Mouse (Mus musculus) kidney, postnatal 14 days (tissue): ENCODE data around the gene Jph2.

Experiments used
- DNase-seq: peaks from one replicate; pipeline ENCODE4 v3.0.0; 2022; ENCODE audit warnings: mixed read lengths

Gene Jph2

GRCm38 (mm10) chr2:163301641-163302040, 96.2 kb downstream of the Jph2 start:
- no peak for DNase-seq

DNA sequence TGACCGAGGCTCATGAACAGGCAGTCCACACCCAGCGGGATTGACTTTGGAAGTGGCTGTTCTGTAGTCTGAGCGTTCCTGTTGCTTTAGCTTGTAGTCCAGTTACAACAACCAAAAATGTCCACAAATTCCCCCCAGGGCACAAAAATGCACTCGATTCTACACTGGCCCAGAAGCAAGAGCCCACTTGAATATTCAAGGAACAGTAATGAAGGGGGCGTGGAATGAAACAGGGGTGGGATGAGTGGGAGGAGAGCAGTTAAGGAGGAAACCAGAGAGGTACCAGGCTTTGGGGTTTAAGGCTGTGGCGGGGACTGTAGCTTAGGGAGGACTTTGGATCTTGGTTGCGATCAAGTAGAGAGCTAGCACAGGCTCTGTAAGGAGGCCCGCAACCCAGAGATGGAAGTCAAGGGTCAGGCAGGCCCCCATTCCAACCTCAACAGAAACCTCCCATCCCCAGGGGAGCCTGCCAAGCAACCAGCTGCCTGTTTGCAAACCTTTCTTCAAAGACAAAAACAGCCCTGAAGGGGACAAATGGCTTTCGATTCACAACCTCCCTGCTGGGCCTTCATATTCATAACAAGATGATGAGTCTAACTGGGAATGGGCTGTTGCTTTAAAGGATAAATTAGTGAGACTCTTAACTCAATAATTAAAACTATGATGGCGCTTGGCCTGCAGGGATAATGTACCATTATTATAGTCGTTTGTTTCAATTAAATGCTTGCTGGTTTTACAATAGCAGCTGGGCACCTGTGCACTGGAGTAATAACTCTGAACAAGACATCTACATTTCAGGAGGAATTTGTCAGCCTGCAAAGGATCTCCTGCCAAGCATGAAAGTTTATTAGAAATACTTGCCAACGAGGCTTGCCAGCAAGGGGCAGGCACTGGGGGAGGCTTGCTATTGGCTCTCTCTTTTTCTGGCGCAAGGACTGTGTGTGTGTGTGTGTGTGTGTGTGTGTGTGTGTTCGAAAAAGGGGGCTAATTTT, 97.4 kb downstream of the Jph2 start:
- no peak for DNase-seq

DNA sequence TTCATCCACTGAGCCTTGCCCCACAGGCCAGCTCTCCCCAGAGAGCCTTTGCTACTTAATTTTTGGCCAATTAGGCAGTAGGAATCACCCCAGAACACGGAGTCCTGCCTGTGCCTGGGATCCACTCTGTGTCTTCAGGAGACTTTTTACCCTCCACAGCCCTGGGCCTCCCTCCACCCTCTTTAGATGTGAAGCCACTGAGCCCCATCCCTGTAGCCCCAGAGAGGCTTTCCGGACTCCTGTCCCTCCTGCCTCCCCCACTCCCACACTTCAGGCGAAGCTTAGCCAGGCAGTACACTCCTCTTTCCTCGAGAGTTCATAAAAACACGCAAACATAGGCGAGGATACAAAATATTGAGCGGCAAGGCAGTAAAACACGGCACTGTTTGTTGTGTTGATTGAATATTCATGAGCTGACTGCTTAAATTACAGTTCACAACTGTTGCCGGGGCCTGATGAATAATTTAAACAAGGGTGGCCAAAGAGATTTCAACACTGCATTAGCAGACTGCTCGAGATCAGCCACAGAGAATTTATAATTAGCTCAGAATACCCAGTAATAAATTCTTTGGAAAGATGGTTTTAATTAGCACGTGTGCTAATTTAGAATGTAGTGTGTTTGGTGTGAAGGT, 100.7 kb downstream of the Jph2 start:
- DNase-seq: no peak

- DNase-seq: peak; percentile 82
These were observed 108.9 kb downstream of the Jph2 start for GRCm38 (mm10) chr2:163288881-163289379.
